Mouse (Mus musculus): ENCODE results near the gene Mycn. TPM values are rescaled to one million over a fixed set of nuclear protein-coding genes. Genes with fewer than 3 reads are reported as not detected.

The Mycn gene
- polyA plus RNA-seq, 1 experiment: 1.4 TPM

GRCm38 (mm10) chr12:12893986-12894385 lies 47.7 kb downstream of the Mycn start:
- no peak overlapping the region for H3K4me3 ChIP-seq (ENCODE audit: extremely low read depth, insufficient read depth, insufficient read length)
- TF ChIP-seq POLR2A (IDR thresholded peaks at IDR 0.05; ENCODE audit: low read depth, low read length): no peak
- TF ChIP-seq CTCF (IDR thresholded peaks at IDR 0.05; ENCODE audit: extremely low read depth, insufficient read depth, insufficient read length, insufficient replicate concordance): no peak
- no peaks in the 10 kb centered on the region for H3K36me3 ChIP-seq (ENCODE audit: control insufficient read depth, insufficient read depth, low read length)
- DNase-seq (ENCODE audit: low read depth in 1 of 2, low spot score in 2 of 2): no peak
- H3K4me1 ChIP-seq (ENCODE audit: control insufficient read depth, insufficient read depth, insufficient read length): no peaks in the 10 kb centered on the region
- no peak overlapping the region for H3K27ac ChIP-seq (ENCODE audit: insufficient read depth, low read length)
- H3K27me3 ChIP-seq (ENCODE audit: control insufficient read depth, insufficient read depth, low read length): no peaks in the 10 kb centered on the region
- WGBS: 70% methylated on average over 8 of the region's 8 CpGs

GRCm38 (mm10) chr12:12886191-12886889 lies 55.4 kb downstream of the Mycn start:
- no peak overlapping the region for H3K27ac ChIP-seq (ENCODE audit: insufficient read depth, low read length)
- TF ChIP-seq CTCF (IDR thresholded peaks at IDR 0.05; ENCODE audit: extremely low read depth, insufficient read depth, insufficient read length, insufficient replicate concordance) (no peak), POLR2A (IDR thresholded peaks at IDR 0.05; ENCODE audit: low read depth, low read length) (no peak)
- no peak overlapping the region for H3K4me3 ChIP-seq (ENCODE audit: extremely low read depth, insufficient read depth, insufficient read length)
- WGBS: 90% methylated on average over 15 of the region's 15 CpGs
- H3K27me3 ChIP-seq (ENCODE audit: control insufficient read depth, insufficient read depth, low read length): no peaks in the 10 kb centered on the region
- no peaks in the 10 kb centered on the region for H3K36me3 ChIP-seq (ENCODE audit: control insufficient read depth, insufficient read depth, low read length)
- H3K4me1 ChIP-seq (ENCODE audit: control insufficient read depth, insufficient read depth, insufficient read length): no peaks in the 10 kb centered on the region
- no peak for DNase-seq (ENCODE audit: low read depth in 1 of 2, low spot score in 2 of 2)
